In genomic region chr19:46766125-46766524, GRCm38 (mm10) we compare ENCODE assay signal across 14 mouse cellular contexts. TPM values are rescaled to one million over a fixed set of nuclear protein-coding genes. Genes with fewer than 3 reads are reported as not detected.
DNase-seq lines count a peak whose midpoint lies in the region; ATAC-seq lines count a peak whose summit lies in the region.
"Had no signal": no experiment of that assay in that cellular context is flagged by ENCODE, and none has a peak within 500 bp of the region (broad histone marks: within the 10 kb centered on the region; RNA-seq: fewer than 3 reads in every experiment).

No protein-coding gene starts in this region.

- peaks cover 51% of the 10 kb centered on the region for H3K4me1 ChIP-seq in liver, embryonic 13.5 days (replicated peaks)
- H3K4me1 ChIP-seq in neural tube, embryonic 15.5 days = peaks cover 46% of the 10 kb centered on the region

- no peak overlapping the region for H3K4me3 ChIP-seq in liver, embryonic 13.5 days (replicated peaks)
- no peak overlapping the region for H3K4me3 ChIP-seq in neural tube, embryonic 15.5 days (replicated peaks)
- H3K4me3 ChIP-seq: embryonic facial prominence, embryonic 10.5 days; gastrocnemius, adult 2 months had no signal

- H3K9ac ChIP-seq in liver, embryonic 13.5 days = no peak overlapping the region
- H3K9ac ChIP-seq in neural tube, embryonic 15.5 days (replicated peaks) = no peak overlapping the region

- no peaks in the 10 kb centered on the region for H3K36me3 ChIP-seq in liver, embryonic 13.5 days
- no peaks in the 10 kb centered on the region for H3K36me3 ChIP-seq in neural tube, embryonic 15.5 days
- H3K36me3 ChIP-seq: embryonic facial prominence, embryonic 10.5 days had no signal

- no peak for ATAC-seq in liver, embryonic 13.5 days (ENCODE audit: low read depth)
- no peak for ATAC-seq in neural tube, embryonic 15.5 days (ENCODE audit: low FRiP score)

- H3K27me3 ChIP-seq in liver, embryonic 13.5 days = peaks cover 34% of the 10 kb centered on the region
- H3K27me3 ChIP-seq in neural tube, embryonic 15.5 days (replicated peaks) = no peaks in the 10 kb centered on the region

- peak; percentile 30 for DNase-seq in cerebellum, adult 11 months
- no peak for DNase-seq in cerebellum, postnatal 4 days (ENCODE audit: low spot score in 2 of 2)
- DNase-seq in right cerebral cortex, adult 18-20 months = peak; percentile 19
- DNase-seq in right cerebral cortex, postnatal 4 days = no peak
- no peak for DNase-seq in liver, embryonic 13.5 days
- DNase-seq in urinary bladder, postnatal 14 days (ENCODE audit: low spot score) = no peak
- DNase-seq in kidney, adult 18-20 months = no peak
- DNase-seq: adrenal gland, postnatal 14 days; gastrocnemius, adult 2 months; heart, postnatal 10 days; kidney, postnatal 25 days; lung, postnatal 10 days had no signal

- H3K27ac ChIP-seq in liver, embryonic 13.5 days = no peak overlapping the region
- H3K27ac ChIP-seq in neural tube, embryonic 15.5 days (replicated peaks) = no peak overlapping the region
- H3K27ac ChIP-seq: embryonic facial prominence, embryonic 10.5 days; gastrocnemius, adult 2 months had no signal

- H3K4me2 ChIP-seq in liver, embryonic 13.5 days = peak overlapping the region; percentile 29
- H3K4me2 ChIP-seq in neural tube, embryonic 15.5 days = peak overlapping the region; percentile 38

- no peaks in the 10 kb centered on the region for H3K9me3 ChIP-seq in liver, embryonic 13.5 days (replicated peaks)
- H3K9me3 ChIP-seq in neural tube, embryonic 15.5 days (replicated peaks) = no peaks in the 10 kb centered on the region
- H3K9me3 ChIP-seq: embryonic facial prominence, embryonic 10.5 days had no signal

- 37% methylated on average over 5 of the region's 5 CpGs for WGBS in liver, embryonic 13.5 days (ENCODE audit: insufficient replicate concordance)
- 59% methylated on average over 5 of the region's 5 CpGs for WGBS in neural tube, embryonic 15.5 days

RNA-seq across cellular contexts. Expression of gene Cnnm2, which starts 4.7 kb away (rescaled TPM):
- 1.2 and 1.7 TPM in 2 replicates for polyA plus RNA-seq in liver, embryonic 13.5 days (2015; fragmentation: Nextera tagmentation; extraction: Ambion mirVana)
- 7.8 and 8.2 TPM in 2 replicates for polyA plus RNA-seq in neural tube, embryonic 15.5 days (2015; fragmentation: Nextera tagmentation; extraction: Ambion mirVana)

RNA-seq across cellular contexts. Expression of gene As3mt, which starts 58.9 kb away (rescaled TPM):
- polyA plus RNA-seq in liver, embryonic 13.5 days (2015; fragmentation: Nextera tagmentation; extraction: Ambion mirVana) = 17.7 and 20.4 TPM in 2 replicates
- polyA plus RNA-seq in neural tube, embryonic 15.5 days (2015; fragmentation: Nextera tagmentation; extraction: Ambion mirVana) = 49.4 and 49.8 TPM in 2 replicates

Comparison
In these comparisons a context has a peak if more than half of its experiments do, and no peak if none do; other contexts are left out.
1. DNase-seq: peak in cerebellum, adult 11 months (single experiment) and right cerebral cortex, adult 18-20 months (single experiment); none in cerebellum, postnatal 4 days (0 of 2), right cerebral cortex, postnatal 4 days (single experiment), liver, embryonic 13.5 days (single experiment), urinary bladder, postnatal 14 days (single experiment) and kidney, adult 18-20 months (single experiment).